Mouse (Mus musculus) G1E (cell line): ENCODE measurements around the gene Disc1. TPM values are rescaled to one million over a fixed set of nuclear protein-coding genes. Genes with fewer than 3 reads are reported as not detected.

ENCODE experiments used
- ATAC-seq: 2 replicates; pipeline ENCODE4 v1.8.0; 2016; ENCODE audit warnings: mild to moderate bottlenecking; ENCODE audit not compliant: insufficient number of reproducible peaks, poor library complexity, low FRiP score, severe bottlenecking; ENCODE audit errors: extremely low read depth
- DNase-seq: peaks from one replicate; pipeline ENCODE4 v3.0.0; 2012; ENCODE audit warnings: low spot score
- H3K27me3 ChIP-seq: 2 replicates; pipeline ENCODE4 v1.6.1; 2012; ENCODE audit warnings: mild to moderate bottlenecking, low read length, inconsistent platforms; ENCODE audit not compliant: insufficient read depth
- H3K36me3 ChIP-seq: replicated peaks from 2 replicates; pipeline ENCODE3; 2012; ENCODE audit warnings: mild to moderate bottlenecking, inconsistent platforms
- H3K4me1 ChIP-seq: 2 replicates; pipeline ENCODE4 v1.6.1; 2012; ENCODE audit warnings: low read depth, low read length, inconsistent platforms, mixed read lengths; ENCODE audit not compliant: insufficient read depth
- H3K4me3 ChIP-seq: 2 replicates; pipeline ENCODE4 v1.5.1; 2012; ENCODE audit warnings: low read depth, mild to moderate bottlenecking, inconsistent platforms, low read length, moderate library complexity, mixed read lengths
- H3K9me3 ChIP-seq: replicated peaks from 2 replicates; pipeline ENCODE4 v1.6.1; 2012; ENCODE audit warnings: inconsistent platforms
- CTCF ChIP-seq: IDR thresholded peaks from 2 replicates; pipeline ENCODE4 v1.5.1; 2012; ENCODE audit warnings: low read depth, low read length, inconsistent platforms, mixed read lengths
- GATA1 ChIP-seq: IDR thresholded peaks from 2 replicates; pipeline ENCODE4 v1.6.1; 2012; ENCODE audit warnings: borderline replicate concordance, low read length, inconsistent platforms, mixed read lengths
- GATA2 ChIP-seq: IDR thresholded peaks from 2 replicates; pipeline ENCODE4 v1.6.1; 2012; ENCODE audit warnings: low read depth, low read length, inconsistent platforms, borderline replicate concordance
- POLR2AphosphoS5 ChIP-seq: IDR thresholded peaks from 2 replicates; pipeline ENCODE4 v1.6.1; 2012; ENCODE audit warnings: low read depth, low read length, inconsistent platforms; ENCODE audit not compliant: insufficient replicate concordance
- TAL1 ChIP-seq: conservative IDR thresholded peaks from 2 replicates; pipeline ENCODE4 v1.6.1; 2012; ENCODE audit warnings: low read depth, low read length, inconsistent platforms, mixed read lengths
- polyA plus RNA-seq: library from polyadenylated mRNA; stranded (reverse); fragments of >175 nt; gene quantifications from 2 replicates; pipeline ENCODE4 v1.2.3, GENCODE M21; 2012
- total RNA-seq, 2 experiments: library from RNA; stranded (forward) in 1 of 2; stranded (reverse) in 1 of 2; fragments of 200-1000 nt in 1 of 2; fragments of >200 nt in 1 of 2; fragmentation: Nextera tagmentation in 1 of 2; gene quantifications; 2 replicates each; pipeline ENCODE4 v1.2.3; 2014 to 2017

Disc1 gene
- total and polyA plus RNA-seq, 3 experiments: not detected

DNA sequence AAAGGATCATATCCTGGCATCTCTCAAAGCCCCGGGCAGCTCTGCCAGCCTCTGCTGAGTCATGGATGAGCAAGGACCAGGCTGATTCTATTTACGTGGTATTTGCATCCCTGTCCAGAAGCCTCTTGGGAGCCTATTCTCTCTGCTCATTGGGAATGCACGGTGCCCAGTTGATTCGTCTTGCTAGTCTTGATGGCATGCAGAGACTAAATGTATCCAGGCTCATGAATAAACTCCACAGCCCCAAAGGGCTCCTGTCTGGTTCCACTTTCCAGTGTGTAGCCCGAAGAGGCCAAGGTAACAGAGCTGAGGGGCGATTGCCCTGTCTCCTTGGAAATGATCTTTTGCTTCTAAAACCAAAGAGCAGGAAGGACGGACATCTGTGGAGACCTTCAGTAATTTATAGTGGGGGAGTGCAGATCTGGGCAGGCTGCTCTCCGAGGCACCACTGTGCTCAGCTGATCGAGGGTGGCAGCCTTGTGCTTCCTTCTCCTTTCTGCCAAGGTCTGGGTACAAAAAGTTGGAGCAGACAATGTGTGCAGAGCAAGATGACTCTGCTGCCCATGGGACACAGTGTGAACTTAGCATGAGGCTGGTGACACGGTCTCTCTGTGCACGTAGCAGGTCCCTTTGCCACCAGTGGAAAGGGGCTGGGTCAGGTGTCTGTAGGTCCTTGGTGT lies 201.2 kb downstream of the Disc1 start:
- H3K27me3 ChIP-seq: no peaks in the 10 kb centered on the region
- DNase-seq (no peak), ATAC-seq (no peak)
- no peak overlapping the region for H3K4me3 ChIP-seq
- H3K9me3 ChIP-seq: peaks cover 79% of the 10 kb centered on the region
- H3K36me3 ChIP-seq: no peaks in the 10 kb centered on the region
- no peak for TF ChIP-seq TAL1
- no peak for TF ChIP-seq CTCF
- no peak for TF ChIP-seq GATA2
- TF ChIP-seq GATA1: no peak
- TF ChIP-seq POLR2AphosphoS5: no peak
- no peaks in the 10 kb centered on the region for H3K4me1 ChIP-seq

GRCm38 (mm10) chr8:125257660-125258059 lies 203.7 kb downstream of the Disc1 start:
- H3K9me3 ChIP-seq: peaks cover 82% of the 10 kb centered on the region
- DNase-seq (no peak), ATAC-seq (no peak)
- H3K4me3 ChIP-seq: no peak overlapping the region
- TF ChIP-seq POLR2AphosphoS5 (no peak), TAL1 (no peak), GATA1 (no peak), CTCF (no peak), GATA2 (no peak)
- no peaks in the 10 kb centered on the region for H3K4me1 ChIP-seq
- H3K36me3 ChIP-seq: no peaks in the 10 kb centered on the region
- H3K27me3 ChIP-seq: no peaks in the 10 kb centered on the region

DNA sequence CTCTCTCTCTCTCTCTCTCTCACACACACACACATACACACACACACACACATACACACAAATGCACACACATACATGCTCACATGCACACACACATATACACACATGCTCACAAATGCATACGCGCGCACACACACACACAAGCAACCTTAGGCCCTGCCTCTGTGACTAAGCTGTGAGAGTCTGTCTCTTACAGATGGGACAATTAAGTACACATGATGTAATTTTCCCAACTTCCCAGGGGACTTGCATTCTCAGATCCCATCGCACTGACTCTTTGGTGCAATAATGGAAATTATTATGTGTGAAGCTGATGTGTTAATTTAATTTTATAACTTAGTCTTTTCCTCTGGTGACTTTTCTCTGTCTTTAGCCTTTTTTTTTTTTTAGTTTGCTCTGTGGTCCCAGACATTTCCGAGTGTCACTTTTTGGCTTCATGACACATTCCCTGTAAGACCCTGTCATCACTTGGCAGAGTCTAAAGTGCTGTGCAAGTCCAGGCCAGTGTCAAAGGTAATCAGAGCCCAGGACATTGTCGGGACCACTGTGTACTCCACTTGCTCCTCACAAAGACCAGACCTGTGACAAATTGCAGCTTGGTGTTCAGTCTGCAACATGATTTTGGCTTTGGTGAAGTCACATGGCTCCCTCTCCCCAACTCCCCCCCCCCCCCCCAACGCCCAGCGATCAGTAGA lies 205.0 kb downstream of the Disc1 start:
- peaks cover 80% of the 10 kb centered on the region for H3K9me3 ChIP-seq
- H3K27me3 ChIP-seq: no peaks in the 10 kb centered on the region
- no peaks in the 10 kb centered on the region for H3K4me1 ChIP-seq
- DNase-seq: no peak
- no peaks in the 10 kb centered on the region for H3K36me3 ChIP-seq
- no peak for ATAC-seq
- TF ChIP-seq GATA1: no peak
- no peak for TF ChIP-seq POLR2AphosphoS5
- TF ChIP-seq TAL1: no peak
- no peak for TF ChIP-seq GATA2
- no peak for TF ChIP-seq CTCF
- H3K4me3 ChIP-seq: no peak overlapping the region

GRCm38 (mm10) chr8:125268181-125268705 lies 214.2 kb downstream of the Disc1 start:
- no peak for ATAC-seq
- H3K4me1 ChIP-seq: no peaks in the 10 kb centered on the region
- TF ChIP-seq TAL1 (no peak), POLR2AphosphoS5 (no peak), CTCF (no peak), GATA1 (no peak), GATA2 (no peak)

DNA sequence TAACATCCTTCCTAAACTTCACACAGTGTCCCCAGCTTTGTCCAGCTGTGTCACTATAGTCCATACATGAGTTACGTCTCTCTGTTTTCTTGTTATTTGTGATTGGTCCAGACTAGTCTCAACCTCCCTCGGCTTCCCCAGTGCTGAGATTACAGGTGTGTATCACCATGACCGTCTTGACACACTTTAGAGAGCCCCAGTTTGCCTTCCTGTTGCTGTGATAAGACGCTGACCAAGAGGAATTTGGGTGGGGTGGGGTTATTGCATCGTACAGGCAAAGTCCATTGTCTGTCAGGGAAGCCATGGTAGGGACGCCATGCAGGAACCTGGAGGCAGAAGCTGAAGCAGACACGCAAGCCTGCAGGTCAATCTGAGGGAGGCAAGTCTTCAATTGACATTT lies 216.3 kb downstream of the Disc1 start:
- Histone ChIP-seq H3K36me3 (no peaks in the 10 kb centered on the region), H3K4me3 (no peak overlapping the region), H3K4me1 (no peaks in the 10 kb centered on the region), H3K27me3 (no peaks in the 10 kb centered on the region), H3K9me3 (peaks cover 70% of the 10 kb centered on the region)
- ATAC-seq: no peak
- TF ChIP-seq CTCF (no peak), GATA2 (no peak), TAL1 (no peak)
- DNase-seq: no peak

More at GRCm38 (mm10) chr8:125268181-125268705, 214.2 kb downstream of the Disc1 start:
- Histone ChIP-seq H3K4me3 (no peak overlapping the region), H3K27me3 (no peaks in the 10 kb centered on the region), H3K9me3 (peaks cover 78% of the 10 kb centered on the region), H3K36me3 (no peaks in the 10 kb centered on the region)
- no peak for DNase-seq

DNA sequence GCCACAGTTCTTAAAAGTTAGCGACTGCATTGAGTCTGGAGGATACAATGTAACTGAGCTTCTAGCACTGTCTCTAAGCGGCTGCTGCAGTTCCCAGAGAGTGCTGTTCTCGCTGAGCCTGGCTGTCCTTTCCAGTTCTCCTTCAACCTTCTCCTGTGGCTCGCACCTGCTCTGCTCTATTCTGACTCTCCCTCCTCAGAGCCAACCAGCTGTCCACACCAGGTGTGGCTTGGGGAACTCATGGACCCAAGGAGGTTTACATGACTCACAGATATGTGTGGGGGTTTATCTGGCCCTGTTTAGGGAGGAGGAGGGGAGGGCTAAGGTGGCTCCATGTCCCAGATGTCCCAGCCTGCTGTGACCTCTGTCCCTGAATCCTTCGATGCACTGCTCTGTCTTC lies 217.4 kb downstream of the Disc1 start:
- H3K27me3 ChIP-seq: no peaks in the 10 kb centered on the region
- no peak overlapping the region; the same call in 1 of the 2 replicates for H3K4me3 ChIP-seq
- H3K4me1 ChIP-seq: no peaks in the 10 kb centered on the region
- no peak for DNase-seq
- H3K36me3 ChIP-seq: no peaks in the 10 kb centered on the region
- no peak for TF ChIP-seq TAL1
- no peak for TF ChIP-seq GATA1
- TF ChIP-seq GATA2: no peak
- no peak for TF ChIP-seq POLR2AphosphoS5
- no peak for TF ChIP-seq CTCF
- no peak for ATAC-seq
- peaks cover 69% of the 10 kb centered on the region for H3K9me3 ChIP-seq
